Mouse (Mus musculus) midbrain, embryonic 14.5 days (tissue): ENCODE measurements around the gene 1110051M20Rik. TPM values are rescaled to one million over a fixed set of nuclear protein-coding genes. Genes with fewer than 3 reads are reported as not detected.

Experiments
- ATAC-seq: fragments of 200-750 bp; cut with Nextera tagmentation; 2 replicates; pipeline ENCODE4 v1.8.0; 2017; ENCODE audit warnings: moderate number of reproducible peaks, moderate library complexity; ENCODE audit not compliant: low FRiP score, low TSS enrichment
- DNase-seq: peaks from one replicate; pipeline ENCODE4 v3.0.0-alpha.2; 2015
- H3K27ac ChIP-seq: fragments of 300-500 bp; sonication (generic); replicated peaks from 2 replicates; pipeline ENCODE4 v1.5.1; 2014; ENCODE audit warnings: mild to moderate bottlenecking, low read depth, low read length, moderate library complexity
- H3K27me3 ChIP-seq: fragments of 300-500 bp; sonication (generic); 2 replicates; pipeline ENCODE4 v1.6.1; 2014; ENCODE audit warnings: low read length, control low read depth, mixed read lengths; ENCODE audit not compliant: control insufficient read depth, insufficient read depth
- H3K36me3 ChIP-seq: fragments of 300-500 bp; sonication (generic); 2 replicates; pipeline ENCODE4 v1.6.1; 2014; ENCODE audit warnings: low read length, control low read depth; ENCODE audit not compliant: control insufficient read depth, insufficient read depth
- H3K4me1 ChIP-seq: fragments of 300-500 bp; sonication (generic); 2 replicates; pipeline ENCODE4 v1.6.1; 2014; ENCODE audit warnings: mild to moderate bottlenecking, antibody characterized with exemption, low read length, control low read depth; ENCODE audit not compliant: control insufficient read depth, insufficient read depth
- H3K4me2 ChIP-seq: fragments of 300-500 bp; sonication (generic); 2 replicates; pipeline ENCODE4 v1.6.1; 2014; ENCODE audit warnings: mild to moderate bottlenecking, low read length, moderate library complexity
- H3K4me3 ChIP-seq: fragments of 300-500 bp; sonication (generic); replicated peaks from 2 replicates; pipeline ENCODE4 v1.5.1; 2014; ENCODE audit warnings: low read depth, low read length
- H3K9ac ChIP-seq: fragments of 300-500 bp; sonication (generic); replicated peaks from 2 replicates; pipeline ENCODE4 v1.6.1; 2014; ENCODE audit warnings: mild to moderate bottlenecking, low read length, moderate library complexity
- H3K9me3 ChIP-seq: fragments of 300-500 bp; sonication (generic); 2 replicates; pipeline ENCODE4 v1.6.1; 2016; ENCODE audit warnings: low read length, control low read depth, mixed read lengths; ENCODE audit not compliant: control insufficient read depth
- WGBS: fragments of 180-500 bp; shearing (Covaris S2); extraction: QIAGEN DNeasy Blood & Tissue Kit; methylation state at CpG from one replicate; pipeline ENCODE4 v1.1.7; 2014; 5-methylcytosine and 5-hydroxymethylcytosine counted together
- polyA plus RNA-seq: library from polyadenylated mRNA; unstranded; fragments of >200 nt; fragmentation: Nextera tagmentation; extraction: Ambion mirVana; gene quantifications from 2 replicates; pipeline ENCODE4 v1.2.1, GENCODE M21; 2014

The 1110051M20Rik gene
- polyA plus RNA-seq, 1 experiment from 2014 or later = 175 TPM

GRCm38 (mm10) chr2:91285885-91286505 is 158.5 kb downstream of the 1110051M20Rik start:
- peak; percentile 93 for DNase-seq
- Histone ChIP-seq H3K27me3 (no peaks in the 10 kb centered on the region), H3K9me3 (no peaks in the 10 kb centered on the region), H3K4me3 (no peak overlapping the region), H3K4me2 (no peak overlapping the region), H3K27ac (no peak overlapping the region), H3K9ac (no peak overlapping the region), H3K36me3 (0 out of 2 replicates have a peak, but pooled peaks cover 4% of the 10 kb centered on the region), H3K4me1 (no peaks in the 10 kb centered on the region)
- 13% methylated on average over 7 of the region's 7 CpGs for WGBS
- ATAC-seq = peak; percentile 44; the same call in 1 of the 2 replicates

- Histone ChIP-seq H3K27ac (0 out of 2 replicates have a peak overlapping the region, but pooled peaks have one; percentile 32), H3K4me2 (no peak overlapping the region), H3K9ac (no peak overlapping the region), H3K4me3 (no peak overlapping the region), H3K4me1 (no peaks in the 10 kb centered on the region), H3K27me3 (no peaks in the 10 kb centered on the region), H3K9me3 (no peaks in the 10 kb centered on the region), H3K36me3 (0 out of 2 replicates have a peak, but pooled peaks cover 4% of the 10 kb centered on the region)
- DNase-seq (peak; percentile 48), ATAC-seq (no peak)
- 74% methylated on average over 13 of the region's 13 CpGs for WGBS
Measured at GRCm38 (mm10) chr2:91284375-91285199, 159.9 kb downstream of the 1110051M20Rik start.

- Histone ChIP-seq H3K27me3 (no peaks in the 10 kb centered on the region), H3K4me1 (no peaks in the 10 kb centered on the region), H3K9ac (no peak overlapping the region), H3K36me3 (0 out of 2 replicates have a peak, but pooled peaks cover 4% of the 10 kb centered on the region), H3K27ac (no peak overlapping the region), H3K4me3 (no peak overlapping the region), H3K4me2 (no peak overlapping the region), H3K9me3 (no peaks in the 10 kb centered on the region)
- DNase-seq (no peak), ATAC-seq (no peak)
- WGBS = 90% methylated on average over 3 of the region's 3 CpGs
Measured at GRCm38 (mm10) chr2:91283972-91284371, 160.5 kb downstream of the 1110051M20Rik start.

- Histone ChIP-seq H3K36me3 (peaks cover 26% of the 10 kb centered on the region), H3K27me3 (no peaks in the 10 kb centered on the region), H3K4me3 (no peak overlapping the region), H3K27ac (no peak overlapping the region), H3K9ac (no peak overlapping the region), H3K9me3 (no peaks in the 10 kb centered on the region), H3K4me2 (no peak overlapping the region), H3K4me1 (no peaks in the 10 kb centered on the region)
- no peak for ATAC-seq
- 48% methylated on average over 5 of the region's 5 CpGs for WGBS
- DNase-seq = peak; percentile 20
Measured at GRCm38 (mm10) chr2:91281366-91281765, 163.1 kb downstream of the 1110051M20Rik start.

GRCm38 (mm10) chr2:91279372-91279755 is 165.1 kb downstream of the 1110051M20Rik start:
- Histone ChIP-seq H3K9me3 (no peaks in the 10 kb centered on the region), H3K4me3 (no peak overlapping the region), H3K27ac (no peak overlapping the region), H3K27me3 (no peaks in the 10 kb centered on the region), H3K4me2 (no peak overlapping the region), H3K9ac (no peak overlapping the region), H3K4me1 (no peaks in the 10 kb centered on the region), H3K36me3 (peaks cover 46% of the 10 kb centered on the region)
- WGBS = 85% methylated on average over 2 of the region's 2 CpGs
- DNase-seq (no peak), ATAC-seq (no peak)

GRCm38 (mm10) chr2:91278749-91279371 is 165.6 kb downstream of the 1110051M20Rik start:
- WGBS = 41% methylated on average over 10 of the region's 10 CpGs
- ATAC-seq (peak; percentile 49), DNase-seq (peak; percentile 83)
- H3K9me3 ChIP-seq = no peaks in the 10 kb centered on the region
- no peak overlapping the region for H3K4me3 ChIP-seq
- H3K4me2 ChIP-seq = no peak overlapping the region
- H3K27ac ChIP-seq = no peak overlapping the region
- H3K27me3 ChIP-seq = no peaks in the 10 kb centered on the region
- no peaks in the 10 kb centered on the region for H3K4me1 ChIP-seq
- no peak overlapping the region for H3K9ac ChIP-seq
- peaks cover 51% of the 10 kb centered on the region for H3K36me3 ChIP-seq

GRCm38 (mm10) chr2:91269687-91270133 is 174.8 kb downstream of the 1110051M20Rik start:
- Histone ChIP-seq H3K4me1 (peaks cover 9% of the 10 kb centered on the region), H3K9me3 (no peaks in the 10 kb centered on the region), H3K36me3 (peaks cover 78% of the 10 kb centered on the region), H3K9ac (no peak overlapping the region), H3K27me3 (no peaks in the 10 kb centered on the region), H3K4me2 (no peak overlapping the region), H3K4me3 (no peak overlapping the region), H3K27ac (no peak overlapping the region)
- DNase-seq (no peak), ATAC-seq (no peak)
- WGBS = 96% methylated on average over 8 of the region's 8 CpGs

GRCm38 (mm10) chr2:91268706-91269105 is 175.8 kb downstream of the 1110051M20Rik start:
- 97% methylated on average over 2 of the region's 2 CpGs for WGBS
- Histone ChIP-seq H3K9ac (no peak overlapping the region), H3K4me1 (peaks cover 15% of the 10 kb centered on the region), H3K36me3 (peaks cover 68% of the 10 kb centered on the region), H3K27me3 (no peaks in the 10 kb centered on the region), H3K27ac (no peak overlapping the region), H3K9me3 (no peaks in the 10 kb centered on the region), H3K4me3 (no peak overlapping the region), H3K4me2 (no peak overlapping the region)
- ATAC-seq (no peak), DNase-seq (no peak)
